Comparison of ENCODE assay signal across 33 mouse cellular contexts in genomic region chr4:43536031-43536430, GRCm38 (mm10). TPM values are rescaled to one million over a fixed set of nuclear protein-coding genes. Genes with fewer than 3 reads are reported as not detected.
"Had no signal": no experiment of that assay in that cellular context is flagged by ENCODE, and none has a peak within 500 bp of the region (broad histone marks: within the 10 kb centered on the region; RNA-seq: fewer than 3 reads in every experiment).

No protein-coding gene starts in this region.

- H3K27ac ChIP-seq: heart, embryonic 13.5 days; heart, embryonic 15.5 days; hindbrain, embryonic 10.5 days; hindbrain, embryonic 12.5 days; hindbrain, embryonic 13.5 days; hindbrain, embryonic 14.5 days; hindbrain, embryonic 15.5 days; hindbrain, postnatal 0 days; intestine, embryonic 15.5 days; kidney, embryonic 15.5 days; kidney, postnatal 0 days; layer of hippocampus, adult 2 months; left cerebral cortex, adult 2 months had no signal

- DNase-seq: heart, postnatal 10 days; heart, postnatal 14 days; heart, postnatal 36 days; heart, postnatal 4 days; kidney, adult 11 months; kidney, adult 18-20 months; kidney, adult 2 months; kidney, adult 8-10 months; kidney, adult 9 months; kidney, postnatal 10 days; kidney, postnatal 14 days; kidney, postnatal 25 days; kidney, postnatal 36 days; kidney, postnatal 4 days; layer of hippocampus, adult 9-11 months; layer of hippocampus, postnatal 36 days had no signal

- H3K4me3 ChIP-seq: heart, embryonic 12.5 days; heart, embryonic 13.5 days; heart, embryonic 15.5 days; hindbrain, embryonic 10.5 days; hindbrain, embryonic 12.5 days; hindbrain, embryonic 13.5 days; hindbrain, embryonic 15.5 days; intestine, embryonic 15.5 days; kidney, embryonic 15.5 days; layer of hippocampus, adult 2 months; left cerebral cortex, adult 2 months had no signal

RNA-seq across cellular contexts. Expression of gene Tpm2, which starts 12.5 kb away (rescaled TPM):
- polyA plus RNA-seq: inflammation-experienced regulatory T-cells, adult 6 months had no signal

RNA-seq across cellular contexts. Expression of gene Car9, which starts 29.3 kb away (rescaled TPM):
- total RNA-seq: layer of hippocampus, adult 18-20 months; layer of hippocampus, adult 2 months; layer of hippocampus, postnatal 14 days; left cerebral cortex, adult 2 months had no signal

RNA-seq across cellular contexts. Expression of gene Arhgef39, which starts 36.5 kb away (rescaled TPM):
- total RNA-seq: layer of hippocampus, adult 18-20 months had no signal
